Comparison of ENCODE assay signal across 9 mouse cellular contexts in genomic region chr14:25476048-25476447, GRCm38 (mm10). TPM values are rescaled to one million over a fixed set of nuclear protein-coding genes. Genes with fewer than 3 reads are reported as not detected.
DNase-seq lines count a peak whose midpoint lies in the region; ATAC-seq and TF ChIP-seq lines count a peak whose summit lies in the region.
"Had no signal": no experiment of that assay in that cellular context is flagged by ENCODE, and none has a peak within 500 bp of the region (broad histone marks: within the 10 kb centered on the region; RNA-seq: fewer than 3 reads in every experiment).

No protein-coding gene starts in this region.

- H3K4me1 ChIP-seq in intestine, embryonic 16.5 days (ENCODE audit: control insufficient read depth, insufficient read depth, low read length) = peaks cover 82% of the 10 kb centered on the region
- peaks cover 95% of the 10 kb centered on the region for H3K4me1 ChIP-seq in intestine, embryonic 15.5 days (replicated peaks)
- H3K4me1 ChIP-seq in E14TG2a.4 (replicated peaks; ENCODE audit: low read depth, low read length) = peaks cover 32% of the 10 kb centered on the region
- H3K4me1 ChIP-seq in heart, embryonic 12.5 days (replicated peaks) = peaks cover 99% of the 10 kb centered on the region

- H3K27ac ChIP-seq in intestine, embryonic 16.5 days (ENCODE audit: low read length) = peak overlapping the region; percentile 21; the same call in 1 of the 2 replicates
- no peak overlapping the region for H3K27ac ChIP-seq in intestine, embryonic 15.5 days
- peak overlapping the region; percentile 62 for H3K27ac ChIP-seq in heart, embryonic 12.5 days (ENCODE audit: poor library complexity, severe bottlenecking)
- H3K27ac ChIP-seq: liver, embryonic 15.5 days had no signal

- no peak for TF ChIP-seq CTCF in E14TG2a.4 (conservative IDR thresholded peaks at IDR 0.05; ENCODE audit: low read length)

- WGBS in intestine, embryonic 16.5 days = 68% methylated on average over 9 of the region's 9 CpGs
- WGBS in intestine, embryonic 15.5 days = 73% methylated on average over 9 of the region's 9 CpGs
- 50% methylated on average over 9 of the region's 9 CpGs for WGBS in heart, embryonic 12.5 days

- no peak overlapping the region for H3K4me3 ChIP-seq in intestine, embryonic 16.5 days (ENCODE audit: low read length)
- H3K4me3 ChIP-seq in intestine, embryonic 15.5 days (replicated peaks) = no peak overlapping the region
- H3K4me3 ChIP-seq in E14TG2a.4 (replicated peaks; ENCODE audit: low read length) = 0 out of 2 replicates have a peak overlapping the region, but pooled peaks have one; percentile 0
- no peak overlapping the region for H3K4me3 ChIP-seq in heart, embryonic 12.5 days
- H3K4me3 ChIP-seq: liver, embryonic 15.5 days had no signal

- ATAC-seq in intestine, embryonic 16.5 days = no peak
- no peak for ATAC-seq in intestine, embryonic 15.5 days
- no peak for ATAC-seq in heart, embryonic 12.5 days (ENCODE audit: insufficient number of reproducible peaks, low FRiP score)
- ATAC-seq in monocyte, adult 5-6 weeks (replicated peaks; ENCODE audit: insufficient number of reproducible peaks, low FRiP score, low TSS enrichment, poor library complexity, severe bottlenecking) = no peak

- H3K4me2 ChIP-seq in intestine, embryonic 16.5 days (ENCODE audit: low read depth, low read length) = no peak overlapping the region
- no peak overlapping the region for H3K4me2 ChIP-seq in intestine, embryonic 15.5 days (replicated peaks)
- no peak overlapping the region for H3K4me2 ChIP-seq in heart, embryonic 12.5 days
- H3K4me2 ChIP-seq: liver, embryonic 15.5 days had no signal

- no peaks in the 10 kb centered on the region for H3K9me3 ChIP-seq in intestine, embryonic 16.5 days (ENCODE audit: control insufficient read depth, low read length)
- H3K9me3 ChIP-seq in intestine, embryonic 15.5 days = no peaks in the 10 kb centered on the region
- no peaks in the 10 kb centered on the region for H3K9me3 ChIP-seq in E14TG2a.4 (ENCODE audit: low read length)
- no peaks in the 10 kb centered on the region for H3K9me3 ChIP-seq in heart, embryonic 12.5 days (replicated peaks)
- H3K9me3 ChIP-seq: liver, embryonic 15.5 days had no signal

- H3K36me3 ChIP-seq in intestine, embryonic 16.5 days (ENCODE audit: control insufficient read depth, insufficient read depth, low read length) = no peaks in the 10 kb centered on the region
- no peaks in the 10 kb centered on the region for H3K36me3 ChIP-seq in intestine, embryonic 15.5 days
- H3K36me3 ChIP-seq in E14TG2a.4 (ENCODE audit: insufficient read depth, low read length) = no peaks in the 10 kb centered on the region
- H3K36me3 ChIP-seq in heart, embryonic 12.5 days = 0 out of 2 replicates have a peak, but pooled peaks cover 4% of the 10 kb centered on the region
- H3K36me3 ChIP-seq: liver, embryonic 15.5 days had no signal

- H3K27me3 ChIP-seq in intestine, embryonic 16.5 days (replicated peaks; ENCODE audit: control insufficient read depth, insufficient read depth, low read length) = no peaks in the 10 kb centered on the region
- no peaks in the 10 kb centered on the region for H3K27me3 ChIP-seq in intestine, embryonic 15.5 days (replicated peaks)
- peaks cover 6% of the 10 kb centered on the region; the same call in 1 of the 2 replicates for H3K27me3 ChIP-seq in E14TG2a.4 (ENCODE audit: insufficient read depth, low read length)
- no peaks in the 10 kb centered on the region for H3K27me3 ChIP-seq in heart, embryonic 12.5 days (replicated peaks)
- H3K27me3 ChIP-seq: liver, embryonic 15.5 days had no signal

- DNase-seq in lung, postnatal 36 days = peak; percentile 65
- no peak for DNase-seq in frontal cortex, postnatal 36 days (ENCODE audit: low spot score in 2 of 2)
- DNase-seq in layer of hippocampus, postnatal 10 days (ENCODE audit: low spot score in 2 of 2) = no peak

- H3K9ac ChIP-seq in intestine, embryonic 16.5 days (ENCODE audit: low read depth, low read length) = no peak overlapping the region
- no peak overlapping the region; the same call in 1 of the 2 replicates for H3K9ac ChIP-seq in intestine, embryonic 15.5 days
- peak overlapping the region; percentile 44 for H3K9ac ChIP-seq in heart, embryonic 12.5 days
- H3K9ac ChIP-seq: liver, embryonic 15.5 days had no signal

RNA-seq across cellular contexts. Expression of gene Zmiz1, which starts 17.1 kb away (rescaled TPM):
- 21.2 and 22.3 TPM in 2 replicates for polyA plus RNA-seq in intestine, embryonic 16.5 days (2015; fragmentation: Nextera tagmentation; extraction: Ambion mirVana)
- polyA plus RNA-seq in intestine, embryonic 15.5 days (2015; fragmentation: Nextera tagmentation; extraction: Ambion mirVana) = 26.3 and 28.0 TPM in 2 replicates
- polyA plus RNA-seq in heart, embryonic 12.5 days (2016; fragmentation: Nextera tagmentation; extraction: Ambion mirVana) = 34.2 and 41.4 TPM in 2 replicates
- total RNA-seq in layer of hippocampus, postnatal 10 days (2021) = 100 to 1,000 TPM; 115 to 128 TPM
- total RNA-seq in monocyte, adult 5-6 weeks (2017) = 18.2 to 63.6 TPM (median 22.9 TPM) in 3 replicates
